Mouse (Mus musculus): ENCODE measurements around the gene Sall4. TPM values are rescaled to one million over a fixed set of nuclear protein-coding genes. Genes with fewer than 3 reads are reported as not detected.

Sall4 gene
- polyA plus RNA-seq, 1 experiment from 2014 or later = 5.0 TPM

GRCm38 (mm10) chr2:168721313-168721712, 46.4 kb downstream of the Sall4 start:
- ATAC-seq (replicated peaks; ENCODE audit: low FRiP score, low TSS enrichment, low read depth) = no peak; the same call in 1 of the 2 replicates
- Histone ChIP-seq H3K4me1 (replicated peaks; ENCODE audit: control insufficient read depth, insufficient read depth, low read length) (peaks cover 10% of the 10 kb centered on the region; the same call in 1 of the 2 replicates), H3K4me3 (ENCODE audit: low read depth, low read length) (no peak overlapping the region), H3K4me2 (ENCODE audit: low read length) (no peak overlapping the region), H3K9ac (ENCODE audit: low read length) (no peak overlapping the region), H3K36me3 (ENCODE audit: control insufficient read depth, insufficient read depth, low read length) (no peaks in the 10 kb centered on the region), H3K27me3 (replicated peaks; ENCODE audit: control insufficient read depth, insufficient read depth, low read length) (no peaks in the 10 kb centered on the region), H3K27ac (ENCODE audit: low read depth) (no peak overlapping the region), H3K9me3 (ENCODE audit: control insufficient read depth, low read length) (no peaks in the 10 kb centered on the region)
- no peak for DNase-seq (ENCODE audit: low spot score)
- 81% methylated on average over 14 of the region's 14 CpGs for WGBS

DNA sequence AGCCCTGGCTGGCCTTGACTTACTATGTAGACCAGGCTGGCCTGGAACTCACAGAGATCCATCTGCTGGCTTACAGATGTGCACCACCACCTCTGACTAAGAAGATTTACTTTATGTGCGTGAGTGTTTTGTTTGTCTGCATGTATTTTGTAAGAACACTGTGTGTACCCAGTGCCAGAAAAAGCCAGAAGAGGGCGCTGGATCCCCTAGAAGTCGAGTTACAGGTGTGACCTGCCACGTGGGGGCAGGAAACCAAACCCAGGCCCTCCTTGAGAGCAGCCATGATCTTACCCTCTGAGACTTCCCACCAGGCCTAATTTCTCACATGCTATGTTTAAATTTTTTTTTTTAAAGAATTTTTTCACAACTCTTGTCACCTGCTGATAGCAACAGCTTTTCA, 48.0 kb downstream of the Sall4 start:
- ATAC-seq (replicated peaks; ENCODE audit: low FRiP score, low TSS enrichment, low read depth) = no peak
- no peak overlapping the region for H3K4me2 ChIP-seq (ENCODE audit: low read length)
- no peak overlapping the region for H3K27ac ChIP-seq (ENCODE audit: low read depth)
- no peak overlapping the region for H3K9ac ChIP-seq (ENCODE audit: low read length)
- no peaks in the 10 kb centered on the region for H3K27me3 ChIP-seq (replicated peaks; ENCODE audit: control insufficient read depth, insufficient read depth, low read length)
- DNase-seq (ENCODE audit: low spot score) = no peak
- WGBS = 67% methylated on average over 4 of the region's 4 CpGs
- H3K4me3 ChIP-seq (ENCODE audit: low read depth, low read length) = no peak overlapping the region
- H3K4me1 ChIP-seq (replicated peaks; ENCODE audit: control insufficient read depth, insufficient read depth, low read length) = 0 out of 2 replicates have a peak, but pooled peaks cover 5% of the 10 kb centered on the region
- no peaks in the 10 kb centered on the region for H3K36me3 ChIP-seq (ENCODE audit: control insufficient read depth, insufficient read depth, low read length)
- H3K9me3 ChIP-seq (ENCODE audit: control insufficient read depth, low read length) = no peaks in the 10 kb centered on the region

- H3K27ac ChIP-seq (ENCODE audit: low read depth) = no peak overlapping the region
- no peak for DNase-seq (ENCODE audit: low spot score)
- H3K4me3 ChIP-seq (ENCODE audit: low read depth, low read length) = no peak overlapping the region
- H3K9me3 ChIP-seq (ENCODE audit: control insufficient read depth, low read length) = no peaks in the 10 kb centered on the region
- no peak overlapping the region for H3K4me2 ChIP-seq (ENCODE audit: low read length)
- no peak for ATAC-seq (replicated peaks; ENCODE audit: low FRiP score, low TSS enrichment, low read depth)
- WGBS = 73% methylated on average over 10 of the region's 10 CpGs
- 0 out of 2 replicates have a peak, but pooled peaks cover 5% of the 10 kb centered on the region for H3K4me1 ChIP-seq (replicated peaks; ENCODE audit: control insufficient read depth, insufficient read depth, low read length)
- no peaks in the 10 kb centered on the region for H3K27me3 ChIP-seq (replicated peaks; ENCODE audit: control insufficient read depth, insufficient read depth, low read length)
- H3K9ac ChIP-seq (ENCODE audit: low read length) = no peak overlapping the region
- no peaks in the 10 kb centered on the region for H3K36me3 ChIP-seq (ENCODE audit: control insufficient read depth, insufficient read depth, low read length)
Observed at GRCm38 (mm10) chr2:168718735-168719134, 49.0 kb downstream of the Sall4 start.

GRCm38 (mm10) chr2:168718267-168718666, 49.5 kb downstream of the Sall4 start:
- Histone ChIP-seq H3K27ac (ENCODE audit: low read depth) (no peak overlapping the region), H3K9me3 (ENCODE audit: control insufficient read depth, low read length) (no peaks in the 10 kb centered on the region), H3K36me3 (ENCODE audit: control insufficient read depth, insufficient read depth, low read length) (no peaks in the 10 kb centered on the region), H3K9ac (ENCODE audit: low read length) (no peak overlapping the region), H3K4me1 (replicated peaks; ENCODE audit: control insufficient read depth, insufficient read depth, low read length) (0 out of 2 replicates have a peak, but pooled peaks cover 5% of the 10 kb centered on the region), H3K27me3 (replicated peaks; ENCODE audit: control insufficient read depth, insufficient read depth, low read length) (no peaks in the 10 kb centered on the region), H3K4me3 (ENCODE audit: low read depth, low read length) (no peak overlapping the region), H3K4me2 (ENCODE audit: low read length) (no peak overlapping the region)
- ATAC-seq (replicated peaks; ENCODE audit: low FRiP score, low TSS enrichment, low read depth) (no peak), DNase-seq (ENCODE audit: low spot score) (no peak)
- WGBS = 29% methylated on average over 2 of the region's 2 CpGs

GRCm38 (mm10) chr2:168712199-168713176, 55.3 kb downstream of the Sall4 start:
- Histone ChIP-seq H3K9ac (ENCODE audit: low read length) (no peak overlapping the region), H3K4me3 (ENCODE audit: low read depth, low read length) (no peak overlapping the region), H3K36me3 (ENCODE audit: control insufficient read depth, insufficient read depth, low read length) (no peaks in the 10 kb centered on the region), H3K27ac (ENCODE audit: low read depth) (no peak overlapping the region), H3K9me3 (ENCODE audit: control insufficient read depth, low read length) (no peaks in the 10 kb centered on the region), H3K4me2 (ENCODE audit: low read length) (no peak overlapping the region), H3K4me1 (replicated peaks; ENCODE audit: control insufficient read depth, insufficient read depth, low read length) (no peaks in the 10 kb centered on the region), H3K27me3 (replicated peaks; ENCODE audit: control insufficient read depth, insufficient read depth, low read length) (no peaks in the 10 kb centered on the region)
- no peak for ATAC-seq (replicated peaks; ENCODE audit: low FRiP score, low TSS enrichment, low read depth)
- WGBS = 84% methylated on average over 20 of the region's 20 CpGs
- no peak for DNase-seq (ENCODE audit: low spot score)

DNA sequence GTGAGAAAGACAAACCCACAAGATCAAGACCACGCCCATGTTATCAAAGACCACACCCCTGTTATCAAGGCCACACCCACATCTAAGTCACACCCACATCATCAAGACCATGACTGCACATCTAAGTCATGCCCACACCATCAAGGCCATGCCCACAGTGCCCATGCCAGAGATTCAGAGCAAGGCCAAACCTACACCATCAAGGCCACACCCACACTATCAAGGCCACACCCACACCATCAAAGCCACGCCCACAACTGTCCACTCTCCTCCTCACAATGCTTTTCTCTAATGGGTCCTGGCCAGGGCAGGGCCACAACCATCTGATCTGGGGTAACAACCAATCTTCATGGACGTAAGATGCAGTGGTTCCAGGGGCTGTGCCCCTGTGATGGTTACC, 56.8 kb downstream of the Sall4 start:
- ATAC-seq (replicated peaks; ENCODE audit: low FRiP score, low TSS enrichment, low read depth) = no peak; the same call in 1 of the 2 replicates
- H3K36me3 ChIP-seq (ENCODE audit: control insufficient read depth, insufficient read depth, low read length) = peaks cover 5% of the 10 kb centered on the region; the same call in 1 of the 2 replicates
- 74% methylated on average over 3 of the region's 3 CpGs for WGBS

GRCm38 (mm10) chr2:168707766-168708165, 60.0 kb downstream of the Sall4 start:
- DNase-seq (ENCODE audit: low spot score) (no peak), ATAC-seq (replicated peaks; ENCODE audit: low FRiP score, low TSS enrichment, low read depth) (no peak)
- H3K4me2 ChIP-seq (ENCODE audit: low read length) = no peak overlapping the region
- H3K36me3 ChIP-seq (ENCODE audit: control insufficient read depth, insufficient read depth, low read length) = peaks cover 19% of the 10 kb centered on the region; the same call in 1 of the 2 replicates
- no peaks in the 10 kb centered on the region for H3K4me1 ChIP-seq (replicated peaks; ENCODE audit: control insufficient read depth, insufficient read depth, low read length)
- H3K9ac ChIP-seq (ENCODE audit: low read length) = no peak overlapping the region
- H3K27me3 ChIP-seq (replicated peaks; ENCODE audit: control insufficient read depth, insufficient read depth, low read length) = no peaks in the 10 kb centered on the region
- H3K27ac ChIP-seq (ENCODE audit: low read depth) = no peak overlapping the region
- no peaks in the 10 kb centered on the region for H3K9me3 ChIP-seq (ENCODE audit: control insufficient read depth, low read length)
- H3K4me3 ChIP-seq (ENCODE audit: low read depth, low read length) = no peak overlapping the region
- WGBS = 43% methylated on average over 9 of the region's 9 CpGs

More for the DNA sequence above, 56.8 kb downstream of the Sall4 start:
- H3K4me1 ChIP-seq (replicated peaks; ENCODE audit: control insufficient read depth, insufficient read depth, low read length) = no peaks in the 10 kb centered on the region
- no peak for DNase-seq (ENCODE audit: low spot score)
- H3K9me3 ChIP-seq (ENCODE audit: control insufficient read depth, low read length) = no peaks in the 10 kb centered on the region
- no peaks in the 10 kb centered on the region for H3K27me3 ChIP-seq (replicated peaks; ENCODE audit: control insufficient read depth, insufficient read depth, low read length)
- H3K9ac ChIP-seq (ENCODE audit: low read length) = no peak overlapping the region
- no peak overlapping the region for H3K27ac ChIP-seq (ENCODE audit: low read depth)
- H3K4me3 ChIP-seq (ENCODE audit: low read depth, low read length) = no peak overlapping the region
- H3K4me2 ChIP-seq (ENCODE audit: low read length) = no peak overlapping the region

DNA sequence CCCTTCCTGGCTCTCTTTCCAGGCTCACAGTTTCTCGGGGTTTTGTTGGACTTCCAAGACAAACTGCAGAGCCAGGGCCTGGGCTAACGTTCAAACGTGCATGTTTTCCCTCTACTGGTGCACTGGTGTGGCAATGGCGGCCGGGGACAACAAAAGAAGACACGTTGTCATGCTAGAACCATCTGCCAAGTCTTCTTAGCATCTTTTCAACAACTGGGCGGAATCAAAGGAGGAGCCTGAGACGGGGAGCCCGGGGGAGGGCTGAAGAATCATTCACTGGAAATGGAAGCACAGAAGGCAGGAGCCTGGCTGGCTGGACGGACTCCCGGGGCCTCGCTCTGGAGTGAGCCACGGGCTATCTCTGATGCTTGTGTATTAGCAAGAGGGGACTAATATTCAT, 65.5 kb downstream of the Sall4 start:
- Histone ChIP-seq H3K4me3 (ENCODE audit: low read depth, low read length) (no peak overlapping the region), H3K4me2 (ENCODE audit: low read length) (no peak overlapping the region), H3K36me3 (ENCODE audit: control insufficient read depth, insufficient read depth, low read length) (peaks cover 23% of the 10 kb centered on the region), H3K27ac (ENCODE audit: low read depth) (no peak overlapping the region), H3K9ac (ENCODE audit: low read length) (no peak overlapping the region), H3K9me3 (ENCODE audit: control insufficient read depth, low read length) (no peaks in the 10 kb centered on the region), H3K27me3 (replicated peaks; ENCODE audit: control insufficient read depth, insufficient read depth, low read length) (no peaks in the 10 kb centered on the region), H3K4me1 (replicated peaks; ENCODE audit: control insufficient read depth, insufficient read depth, low read length) (no peaks in the 10 kb centered on the region)
- WGBS = 53% methylated on average over 13 of the region's 13 CpGs
- no peak for ATAC-seq (replicated peaks; ENCODE audit: low FRiP score, low TSS enrichment, low read depth)
- DNase-seq (ENCODE audit: low spot score) = no peak
